Mouse (Mus musculus): ENCODE data around the gene Ppcdc.

Gene Ppcdc

GRCm38 (mm10) chr9:57439522-57440295, at the start of gene Ppcdc:
Gene Ppcdc (minus strand): TSS chr9:57440124.
- DNase-seq (ENCODE audit: low read depth, low spot score), result peak; percentile 99

GRCm38 (mm10) chr9:57487807-57488206, 47.9 kb upstream of the Ppcdc start:
- DNase-seq (ENCODE audit: low read depth, low spot score), result no peak

- DNase-seq (ENCODE audit: low read depth, low spot score), result peak; percentile 88
These were observed 45.9 kb upstream of the Ppcdc start for GRCm38 (mm10) chr9:57485774-57486173.

GRCm38 (mm10) chr9:57468914-57469313, 29.0 kb upstream of the Ppcdc start:
- DNase-seq (ENCODE audit: low read depth, low spot score), result no peak

GRCm38 (mm10) chr9:57467896-57468549, 28.1 kb upstream of the Ppcdc start, which contains the start of gene Scamp5:
Gene Scamp5 (minus strand): TSS chr9:57468060.
- peak; percentile 96 for DNase-seq (ENCODE audit: low read depth, low spot score)

GRCm38 (mm10) chr9:57467271-57467771, 27.4 kb upstream of the Ppcdc start:
- peak; percentile 76 for DNase-seq (ENCODE audit: low read depth, low spot score)

GRCm38 (mm10) chr9:57466101-57466500, 26.2 kb upstream of the Ppcdc start:
- no peak for DNase-seq (ENCODE audit: low read depth, low spot score)

GRCm38 (mm10) chr9:57462866-57463265, 22.9 kb upstream of the Ppcdc start:
- peak; percentile 72 for DNase-seq (ENCODE audit: low read depth, low spot score)

- DNase-seq (ENCODE audit: low read depth, low spot score), result peak; percentile 67
These were observed 19.8 kb upstream of the Ppcdc start for GRCm38 (mm10) chr9:57459707-57460106.

- peak; percentile 83 for DNase-seq (ENCODE audit: low read depth, low spot score)
These were observed 13.6 kb upstream of the Ppcdc start for GRCm38 (mm10) chr9:57453516-57453915.

- peak; percentile 51 for DNase-seq (ENCODE audit: low read depth, low spot score)
These were observed 12.9 kb upstream of the Ppcdc start for GRCm38 (mm10) chr9:57452624-57453462.

- peak; percentile 58 for DNase-seq (ENCODE audit: low read depth, low spot score)
These were observed 9.8 kb upstream of the Ppcdc start for GRCm38 (mm10) chr9:57449715-57450114.

GRCm38 (mm10) chr9:57440620-57441019, 696 bp upstream of the Ppcdc start:
- DNase-seq (ENCODE audit: low read depth, low spot score), result peak; percentile 54

- peak; percentile 50 for DNase-seq (ENCODE audit: low read depth, low spot score)
These were observed 841 bp downstream of the Ppcdc start for GRCm38 (mm10) chr9:57439083-57439482.

GRCm38 (mm10) chr9:57437896-57438614, 1.9 kb downstream of the Ppcdc start:
- no peak for DNase-seq (ENCODE audit: low read depth, low spot score)

GRCm38 (mm10) chr9:57436166-57436565, 3.8 kb downstream of the Ppcdc start:
- DNase-seq (ENCODE audit: low read depth, low spot score), result peak; percentile 78

- no peak for DNase-seq (ENCODE audit: low read depth, low spot score)
These were observed 5.3 kb downstream of the Ppcdc start for GRCm38 (mm10) chr9:57434405-57435165.

- DNase-seq (ENCODE audit: low read depth, low spot score), result peak; percentile 84
These were observed 6.6 kb downstream of the Ppcdc start for GRCm38 (mm10) chr9:57433097-57434032.

- DNase-seq (ENCODE audit: low read depth, low spot score), result no peak
These were observed 7.4 kb downstream of the Ppcdc start for GRCm38 (mm10) chr9:57432480-57432879.
